Mouse (Mus musculus) urinary bladder, postnatal 4 days (tissue): ENCODE results near the gene Icmt.

Experiments used
- DNase-seq, 2 experiments: peaks; one replicate each; pipeline ENCODE4 v3.0.0; 2021 to 2022; ENCODE audit warnings: low spot score in 2 of 2

The Icmt gene

DNA sequence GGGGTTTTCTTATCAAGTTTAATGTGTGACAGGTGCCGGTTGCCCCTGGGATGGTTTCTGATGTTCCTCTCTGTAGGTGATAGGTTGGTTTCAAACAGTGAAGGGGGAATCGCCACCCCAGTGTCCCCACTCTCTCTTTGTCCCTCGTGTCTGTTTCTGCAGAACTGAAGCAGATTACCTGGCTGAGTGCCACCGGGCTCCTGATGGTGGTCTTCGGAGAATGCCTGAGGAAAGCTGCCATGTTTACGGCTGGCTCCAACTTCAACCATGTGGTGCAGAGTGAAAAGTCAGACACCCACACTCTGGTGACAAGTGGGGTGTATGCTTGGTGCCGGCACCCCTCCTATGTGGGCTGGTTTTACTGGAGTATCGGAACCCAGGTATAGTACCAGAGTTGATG, 3.3 kb downstream of the Icmt start:
- DNase-seq: no peak

DNA sequence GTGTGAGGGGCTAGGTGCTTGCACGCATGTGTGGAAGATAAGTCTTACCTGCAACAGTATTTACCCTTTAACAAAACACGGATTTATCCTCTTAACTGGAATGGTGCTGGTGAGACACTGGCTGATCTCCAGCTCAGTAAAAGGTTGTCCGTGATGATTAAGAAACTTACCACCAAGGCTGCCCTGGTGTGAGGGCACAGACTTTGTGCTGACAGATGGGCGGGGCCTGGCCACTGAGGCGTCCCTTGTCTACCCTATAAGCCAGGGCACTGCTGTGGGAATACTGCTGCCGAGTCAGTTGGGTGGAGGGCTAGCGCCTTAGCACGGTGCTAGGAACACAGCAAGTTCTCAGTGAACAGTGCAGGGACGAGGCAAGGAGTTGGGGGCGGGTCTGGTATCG, 5.0 kb downstream of the Icmt start:
- DNase-seq: no peak

- no peak for DNase-seq
These were observed 6.1 kb downstream of the Icmt start for GRCm38 (mm10) chr4:152303172-152303571.

DNA sequence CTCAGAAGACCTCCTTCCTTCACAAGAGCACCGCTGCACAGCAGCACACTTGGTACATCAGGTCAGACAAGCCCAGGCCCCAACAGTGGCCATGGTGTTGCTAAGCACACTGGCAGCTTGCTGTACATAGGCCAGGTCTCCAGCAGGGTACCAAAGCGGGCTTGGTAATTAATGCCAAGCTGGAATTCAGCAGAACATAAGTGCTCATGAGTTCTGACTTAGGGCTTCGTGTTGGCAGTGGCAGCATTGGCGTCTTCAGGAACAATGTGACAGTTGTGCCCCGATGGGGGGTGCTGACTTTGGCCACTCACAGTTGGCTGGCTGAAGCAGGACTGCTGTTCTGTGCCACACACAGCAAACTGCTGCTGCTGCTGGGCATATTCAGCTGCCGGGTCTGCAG, 7.7 kb downstream of the Icmt start:
- no peak for DNase-seq

- DNase-seq: no peak
These were observed 9.0 kb downstream of the Icmt start for GRCm38 (mm10) chr4:152305991-152306390.

DNA sequence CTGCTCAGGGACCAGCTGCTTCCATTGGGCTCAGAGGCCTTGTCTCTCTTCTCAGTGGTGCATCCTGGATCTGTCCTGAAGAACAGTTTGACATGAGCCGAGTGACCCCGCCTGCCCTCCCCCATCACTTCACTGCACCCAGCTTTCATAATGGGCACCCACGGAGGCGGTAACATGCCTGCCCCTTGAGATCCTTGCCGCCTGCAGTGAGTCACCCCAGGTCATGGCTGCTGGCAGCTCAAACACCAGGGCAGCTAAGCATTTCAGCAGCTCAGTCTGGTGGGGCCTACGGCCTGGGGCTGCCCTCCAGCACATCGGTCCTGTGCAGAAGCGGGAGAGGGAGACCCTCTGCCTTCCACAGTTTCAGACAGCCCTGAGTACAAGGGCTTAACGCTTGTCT, 10.5 kb downstream of the Icmt start:
- DNase-seq: no peak

GRCm38 (mm10) chr4:152312186-152312585, 15.2 kb downstream of the Icmt start:
- no peak for DNase-seq

- no peak for DNase-seq
These were observed 16.2 kb downstream of the Icmt start for GRCm38 (mm10) chr4:152313211-152313632.

DNA sequence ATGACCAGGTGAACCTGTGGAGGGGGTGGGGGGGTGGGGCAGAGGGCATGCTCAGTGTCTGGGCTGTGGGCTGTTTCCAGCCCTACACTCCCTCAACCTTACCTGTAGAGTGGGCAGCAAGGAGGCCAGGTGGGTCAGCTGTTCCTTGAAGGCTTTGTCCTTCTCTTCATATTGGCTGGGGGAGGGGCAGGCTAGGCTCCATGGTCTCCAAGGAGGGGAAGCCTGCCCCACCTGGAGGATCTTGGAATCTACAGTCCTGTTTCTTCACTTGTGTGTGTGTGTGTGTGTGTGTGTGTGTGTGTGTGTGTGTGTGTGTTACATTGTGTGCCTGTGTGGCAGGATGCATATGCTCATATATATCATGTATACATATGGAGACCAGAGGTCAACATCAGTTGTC, 16.9 kb downstream of the Icmt start:
- no peak for DNase-seq

GRCm38 (mm10) chr4:152315498-152316213, 18.6 kb downstream of the Icmt start:
- DNase-seq: no peak

- DNase-seq: no peak
These were observed 20.6 kb downstream of the Icmt start for GRCm38 (mm10) chr4:152317631-152318033.

GRCm38 (mm10) chr4:152318517-152319234, 21.6 kb downstream of the Icmt start, which contains the start of gene Rnf207:
Gene Rnf207 (minus strand): TSS chr4:152318993.
- peak in 1 of 2 experiments; percentile 40 for DNase-seq

GRCm38 (mm10) chr4:152321464-152321863, 24.4 kb downstream of the Icmt start:
- no peak for DNase-seq

GRCm38 (mm10) chr4:152324641-152325562, 27.9 kb downstream of the Icmt start:
- DNase-seq: no peak

GRCm38 (mm10) chr4:152325574-152326411, 28.8 kb downstream of the Icmt start, which contains the start of gene Rpl22:
Gene Rpl22 (plus strand): TSS chr4:152325742.
- peak; percentile 91 to 92 for DNase-seq

GRCm38 (mm10) chr4:152326543-152326942, 29.5 kb downstream of the Icmt start:
- DNase-seq: no peak

DNA sequence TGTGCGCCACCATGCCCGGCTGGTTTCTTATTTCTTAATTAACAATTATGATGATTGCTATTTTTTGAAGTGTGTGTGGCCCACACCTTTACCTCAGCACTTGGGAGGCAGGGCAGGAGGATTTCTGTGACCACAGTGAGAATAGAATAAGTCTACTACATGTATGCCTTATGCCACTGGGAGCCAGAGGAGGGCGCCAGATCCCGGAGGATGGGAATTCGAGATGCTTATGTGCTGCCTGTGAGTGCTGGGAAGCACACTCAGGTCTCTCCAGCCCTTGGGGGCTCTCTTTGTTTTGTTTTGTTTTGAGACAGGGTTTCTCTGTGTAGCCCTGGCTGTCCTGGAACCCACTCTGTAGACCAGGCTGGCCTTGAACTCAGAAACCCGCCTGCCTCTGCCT, 31.7 kb downstream of the Icmt start:
- DNase-seq: no peak

DNA sequence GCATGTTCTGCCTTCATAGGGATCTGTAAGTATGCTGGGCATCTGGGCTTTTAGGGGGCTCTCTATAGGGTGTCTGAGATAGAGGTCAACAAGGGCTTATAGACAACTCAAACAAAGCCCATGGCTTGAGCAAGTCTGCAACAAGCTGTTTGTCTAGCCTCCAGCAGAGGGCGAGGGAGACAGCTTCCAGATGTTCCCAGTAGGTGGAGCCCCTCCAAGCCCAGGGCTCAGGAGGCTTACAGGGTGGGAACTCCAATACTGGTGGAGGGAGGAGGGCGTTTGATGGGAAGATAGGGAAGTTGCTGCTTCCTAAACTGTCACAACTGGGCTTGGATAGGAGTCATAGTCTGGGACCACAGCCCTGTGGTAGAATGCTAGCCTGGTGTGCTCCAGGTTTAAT, 35.9 kb downstream of the Icmt start:
- peak; percentile 52 to 79 for DNase-seq

- no peak for DNase-seq
These were observed 36.6 kb downstream of the Icmt start for GRCm38 (mm10) chr4:152333587-152333986.

DNA sequence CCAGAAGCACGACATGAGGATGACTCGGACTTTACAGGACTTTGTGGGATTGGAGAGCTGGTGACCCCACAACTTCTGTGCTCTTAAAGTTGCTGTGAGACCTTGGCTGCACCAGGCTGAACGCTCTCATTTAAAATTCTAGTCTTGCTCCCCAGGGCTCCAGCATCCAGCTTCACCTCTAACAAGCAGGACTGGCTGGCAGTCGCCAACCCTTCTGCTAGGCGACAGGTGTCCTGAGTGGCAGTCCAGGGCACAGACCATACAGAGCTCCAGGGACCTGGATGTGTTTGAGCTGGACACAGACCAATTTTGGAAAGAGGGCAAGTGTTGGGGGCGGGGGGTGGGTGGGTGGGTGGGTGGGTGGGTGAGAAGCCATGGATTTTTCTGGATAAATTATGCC, 40.7 kb downstream of the Icmt start:
- DNase-seq: no peak
